In genomic region chr12:100187756-100188430, GRCm38 (mm10) we compare ENCODE assay signal across 7 mouse cellular contexts. TPM values are rescaled to one million over a fixed set of nuclear protein-coding genes. Genes with fewer than 3 reads are reported as not detected.
A peak's percentile ranks its signal among the peaks of the same experiment; 100 is the strongest.
DNase-seq lines count a peak whose midpoint lies in the region; ATAC-seq and TF ChIP-seq lines count a peak whose summit lies in the region.

No protein-coding gene starts in this region.

- peak overlapping the region; percentile 49 for H3K4me3 ChIP-seq in cortical plate, adult 2 months (ENCODE audit: insufficient read depth, low read length)
- peak overlapping the region; percentile 75 for H3K4me3 ChIP-seq in hindbrain, embryonic 10.5 days
- peak overlapping the region; percentile 64 for H3K4me3 ChIP-seq in limb, embryonic 13.5 days
- peak overlapping the region; percentile 59 for H3K4me3 ChIP-seq in midbrain, postnatal 0 days (ENCODE audit: low read depth, low read length)

- DNase-seq in thymus, adult 18-20 months: peak; percentile 13 to 41
- no peak for DNase-seq in thymus, postnatal 0 days (ENCODE audit: low spot score)
- no peak for DNase-seq in hindbrain, embryonic 10.5 days (ENCODE audit: low spot score)
- DNase-seq in midbrain, postnatal 0 days (ENCODE audit: low spot score): peak; percentile 46

- no peak for ATAC-seq in limb, embryonic 13.5 days (ENCODE audit: low FRiP score, low read depth)
- ATAC-seq in midbrain, postnatal 0 days (ENCODE audit: low FRiP score): no peak
- ATAC-seq in inflammation-experienced regulatory T-cells, adult 6 months: no peak

- no peaks in the 10 kb centered on the region for H3K36me3 ChIP-seq in hindbrain, embryonic 10.5 days
- H3K36me3 ChIP-seq in limb, embryonic 13.5 days: no peaks in the 10 kb centered on the region
- H3K36me3 ChIP-seq in midbrain, postnatal 0 days (ENCODE audit: insufficient read depth, low read length): no peaks in the 10 kb centered on the region

- H3K4me1 ChIP-seq in cortical plate, adult 2 months (ENCODE audit: control insufficient read depth, insufficient read depth, low read length): no peaks in the 10 kb centered on the region; the same call in 1 of the 2 replicates
- H3K4me1 ChIP-seq in hindbrain, embryonic 10.5 days (replicated peaks): peaks cover 25% of the 10 kb centered on the region
- H3K4me1 ChIP-seq in limb, embryonic 13.5 days: peaks cover 15% of the 10 kb centered on the region
- H3K4me1 ChIP-seq in midbrain, postnatal 0 days (ENCODE audit: insufficient read depth, low read length): 0 out of 2 replicates have a peak, but pooled peaks cover 6% of the 10 kb centered on the region

- H3K9me3 ChIP-seq in hindbrain, embryonic 10.5 days: no peaks in the 10 kb centered on the region; the same call in 1 of the 2 replicates
- H3K9me3 ChIP-seq in limb, embryonic 13.5 days: no peaks in the 10 kb centered on the region
- H3K9me3 ChIP-seq in midbrain, postnatal 0 days (ENCODE audit: low read length): no peaks in the 10 kb centered on the region

- peak overlapping the region; percentile 76 for H3K4me2 ChIP-seq in limb, embryonic 13.5 days (replicated peaks)
- peak overlapping the region; percentile 85 for H3K4me2 ChIP-seq in midbrain, postnatal 0 days (ENCODE audit: low read depth, low read length, poor library complexity, severe bottlenecking)

- WGBS in hindbrain, embryonic 10.5 days: 2% methylated on average over 29 of the region's 29 CpGs
- WGBS in limb, embryonic 13.5 days: under 1% methylated on average over 29 of the region's 29 CpGs
- WGBS in midbrain, postnatal 0 days: 1% methylated on average over 29 of the region's 29 CpGs

- no peak for TF ChIP-seq CTCF in cortical plate, adult 2 months (IDR thresholded peaks at IDR 0.05; ENCODE audit: extremely low read depth, insufficient read depth, low read length)
- no peak for TF ChIP-seq CTCF in midbrain, postnatal 0 days (IDR thresholded peaks at IDR 0.05)

- H3K27me3 ChIP-seq in hindbrain, embryonic 10.5 days (ENCODE audit: insufficient read depth, poor library complexity, severe bottlenecking): no peaks in the 10 kb centered on the region
- H3K27me3 ChIP-seq in limb, embryonic 13.5 days: no peaks in the 10 kb centered on the region
- H3K27me3 ChIP-seq in midbrain, postnatal 0 days (ENCODE audit: insufficient read depth, low read length): no peaks in the 10 kb centered on the region

- no peak for TF ChIP-seq POLR2A in cortical plate, adult 2 months (IDR thresholded peaks at IDR 0.05; ENCODE audit: extremely low read depth, insufficient read depth, low read length)

- peak overlapping the region; percentile 70 for H3K9ac ChIP-seq in limb, embryonic 13.5 days
- H3K9ac ChIP-seq in midbrain, postnatal 0 days (replicated peaks; ENCODE audit: low read length, poor library complexity, severe bottlenecking): peak overlapping the region; percentile 77

- H3K27ac ChIP-seq in cortical plate, adult 2 months (ENCODE audit: insufficient read depth, low read length): peak overlapping the region; percentile 25; the same call in 1 of the 2 replicates
- peak overlapping the region; percentile 99 for H3K27ac ChIP-seq in hindbrain, embryonic 10.5 days
- peak overlapping the region; percentile 82 for H3K27ac ChIP-seq in limb, embryonic 13.5 days
- peak overlapping the region; percentile 100 for H3K27ac ChIP-seq in midbrain, postnatal 0 days (ENCODE audit: low read depth, low read length)

RNA-seq across cellular contexts. Expression of gene Calm1, which starts 11.3 kb away (rescaled TPM):
- polyA plus RNA-seq in thymus, postnatal 0 days (2015; fragmentation: Nextera tagmentation; extraction: Ambion mirVana): 1,636 and 1,740 TPM in 2 replicates
- polyA plus RNA-seq in cortical plate, adult 2 months (2012; rRNA removed): 1,823 and 1,842 TPM in 2 replicates
- 1,379 and 1,527 TPM in 2 replicates for polyA plus RNA-seq in hindbrain, embryonic 10.5 days (2016; fragmentation: Nextera tagmentation; extraction: Ambion mirVana)
- polyA plus RNA-seq in limb, embryonic 13.5 days (2015; fragmentation: Nextera tagmentation; extraction: Ambion mirVana): 1,164 and 1,190 TPM in 2 replicates
- 1,086 and 1,419 TPM in 2 replicates for total RNA-seq in midbrain, postnatal 0 days (2014; rRNA removed)
- 4,369 and 4,581 TPM in 2 replicates for polyA plus RNA-seq in midbrain, postnatal 0 days (2015; fragmentation: Nextera tagmentation; extraction: Ambion mirVana)
- 1,000 to 10,000 TPM; 1,310 to 3,387 (median 2,012) TPM for polyA plus RNA-seq in inflammation-experienced regulatory T-cells, adult 6 months (2017; shearing (Covaris generic))

RNA-seq across cellular contexts. Expression of gene Nrde2, which starts 28.4 kb away (rescaled TPM):
- polyA plus RNA-seq in thymus, postnatal 0 days (2015; fragmentation: Nextera tagmentation; extraction: Ambion mirVana): 23.5 and 27.0 TPM in 2 replicates
- polyA plus RNA-seq in cortical plate, adult 2 months (2012; rRNA removed): 11.8 and 12.3 TPM in 2 replicates
- 12.7 and 13.2 TPM in 2 replicates for polyA plus RNA-seq in hindbrain, embryonic 10.5 days (2016; fragmentation: Nextera tagmentation; extraction: Ambion mirVana)
- 15.2 and 15.5 TPM in 2 replicates for polyA plus RNA-seq in limb, embryonic 13.5 days (2015; fragmentation: Nextera tagmentation; extraction: Ambion mirVana)
- total RNA-seq in midbrain, postnatal 0 days (2014; rRNA removed): 13.9 and 23.4 TPM in 2 replicates
- 12.9 and 13.1 TPM in 2 replicates for polyA plus RNA-seq in midbrain, postnatal 0 days (2015; fragmentation: Nextera tagmentation; extraction: Ambion mirVana)
- polyA plus RNA-seq in inflammation-experienced regulatory T-cells, adult 6 months (2017; shearing (Covaris generic)): 10 to 100 TPM; 10.8 to 17.9 (median 15.0) TPM

Comparison
In these comparisons a context has a peak if more than half of its experiments do, and no peak if none do; other contexts are left out.
1. DNase-seq: peak in thymus, adult 18-20 months (2 of 2) and midbrain, postnatal 0 days (single experiment); none in thymus, postnatal 0 days (single experiment) and hindbrain, embryonic 10.5 days (single experiment).
2. H3K27ac ChIP-seq: peak in every context shown above with its lines; median percentile 100 in midbrain, postnatal 0 days; 99 in hindbrain, embryonic 10.5 days; 82 in limb, embryonic 13.5 days; 25 in cortical plate, adult 2 months.
3. Peak in every context shown above with its lines, with median percentiles within 50 percentile points of each other: H3K4me3 ChIP-seq.